Mouse (Mus musculus) midbrain, embryonic 12.5 days (tissue): ENCODE results near the gene Slc25a34. TPM values are rescaled to one million over a fixed set of nuclear protein-coding genes. Genes with fewer than 3 reads are reported as not detected.
A peak's percentile ranks its signal among the peaks of the same experiment; 100 is the strongest.

Experiments
- ATAC-seq: fragments of 200-750 bp; cut with Nextera tagmentation; 2 replicates; pipeline ENCODE4 v1.8.0; 2017; ENCODE audit warnings: low read depth, moderate TSS enrichment, moderate library complexity; ENCODE audit not compliant: low FRiP score
- H3K27ac ChIP-seq: fragments of 300-500 bp; sonication (generic); replicated peaks from 2 replicates; pipeline ENCODE4 v1.5.1; 2016; ENCODE audit warnings: mild to moderate bottlenecking
- H3K27me3 ChIP-seq: fragments of 300-500 bp; sonication (generic); 2 replicates; pipeline ENCODE4 v1.6.1; 2016; ENCODE audit warnings: mild to moderate bottlenecking
- H3K36me3 ChIP-seq: fragments of 300-500 bp; sonication (generic); 2 replicates; pipeline ENCODE4 v1.6.1; 2016
- H3K4me1 ChIP-seq: fragments of 300-500 bp; sonication (generic); 2 replicates; pipeline ENCODE4 v1.6.1; 2016
- H3K4me2 ChIP-seq: fragments of 300-500 bp; sonication (generic); replicated peaks from 2 replicates; pipeline ENCODE4 v1.6.1; 2016; ENCODE audit warnings: mild to moderate bottlenecking, moderate library complexity
- H3K4me3 ChIP-seq: fragments of 300-500 bp; sonication (generic); 2 replicates; pipeline ENCODE4 v1.5.1; 2016; ENCODE audit warnings: mild to moderate bottlenecking
- H3K9ac ChIP-seq: fragments of 300-500 bp; sonication (generic); replicated peaks from 2 replicates; pipeline ENCODE4 v1.6.1; 2016; ENCODE audit warnings: mild to moderate bottlenecking, moderate library complexity
- H3K9me3 ChIP-seq: fragments of 300-500 bp; sonication (generic); 2 replicates; pipeline ENCODE4 v1.6.1; 2016; ENCODE audit warnings: mild to moderate bottlenecking
- WGBS: fragments of 180-500 bp; shearing (Covaris S2); methylation state at CpG from one replicate; pipeline ENCODE4 v1.1.7; 2016; 5-methylcytosine and 5-hydroxymethylcytosine counted together
- polyA plus RNA-seq: library from polyadenylated mRNA; unstranded; fragments of >200 nt; fragmentation: Nextera tagmentation; extraction: Ambion mirVana; gene quantifications from 2 replicates; pipeline ENCODE4 v1.2.1, GENCODE M21; 2016

The Slc25a34 gene
- polyA plus RNA-seq, 1 experiment from 2014 or later = 0.06 TPM

DNA sequence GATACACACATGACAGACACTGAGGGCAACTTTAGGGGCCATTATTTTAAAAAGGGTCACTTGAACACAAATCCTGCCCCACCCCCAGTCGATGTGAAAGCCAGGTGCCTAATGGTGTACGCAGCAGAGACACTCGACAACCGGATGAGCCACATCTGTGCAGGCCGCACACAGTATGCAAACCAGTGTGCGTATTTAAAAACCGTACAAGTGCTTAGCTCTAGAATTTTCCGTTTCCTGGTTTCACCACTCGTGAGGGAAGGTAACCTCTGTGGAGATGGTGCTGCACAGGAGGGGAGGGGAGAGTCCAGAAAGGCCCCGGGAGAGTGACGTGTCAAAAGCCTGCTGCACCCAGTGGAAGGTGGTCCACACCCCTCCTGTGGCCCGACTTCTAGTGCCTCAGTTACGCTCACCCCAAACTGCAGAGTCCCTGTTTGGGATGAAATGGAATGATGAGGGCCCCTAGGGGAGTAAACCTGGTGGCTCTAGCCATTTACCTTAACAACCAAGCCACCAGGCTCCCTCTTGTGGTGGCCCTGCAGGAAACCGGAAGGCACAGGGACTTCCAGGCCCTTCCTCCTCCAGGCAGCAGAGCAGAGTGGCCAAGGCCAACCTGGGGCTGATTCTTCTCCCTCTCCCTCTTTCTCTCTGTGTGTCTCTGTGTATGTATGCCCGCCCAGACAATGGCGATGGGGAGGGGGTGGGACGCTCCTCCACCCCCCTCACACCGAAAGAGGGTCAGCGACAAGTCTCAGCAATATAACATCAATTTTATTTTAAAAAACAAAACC lies 1.6 kb upstream of the Slc25a34 start:
- WGBS = 79% methylated on average over 19 of the region's 19 CpGs

DNA sequence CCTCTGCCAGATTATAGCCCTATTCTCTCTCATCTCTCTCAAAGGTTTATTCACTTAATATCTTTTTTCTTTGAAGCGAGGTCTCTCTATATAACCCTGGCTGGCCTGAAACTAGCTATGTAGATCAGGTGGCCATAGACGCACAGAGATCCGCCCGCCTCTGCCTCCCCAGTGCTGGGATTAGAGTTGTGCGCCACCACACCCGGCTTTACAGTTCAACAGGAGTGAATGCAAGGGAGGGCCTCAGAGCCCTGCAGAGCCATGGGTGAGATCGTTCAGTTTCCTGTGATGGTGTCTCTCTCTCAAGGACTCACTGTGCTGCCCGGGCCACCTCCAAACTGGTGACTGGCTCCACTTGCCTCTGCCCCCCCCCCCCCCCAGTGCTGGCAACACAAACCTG lies 513 bp upstream of the Slc25a34 start:
- H3K27me3 ChIP-seq = 0 out of 2 replicates have a peak, but pooled peaks cover under 1% of the 10 kb centered on the region
- no peaks in the 10 kb centered on the region for H3K4me1 ChIP-seq
- no peak for ATAC-seq
- H3K9me3 ChIP-seq = no peaks in the 10 kb centered on the region
- no peak overlapping the region for H3K4me2 ChIP-seq
- 91% methylated on average over 8 of the region's 8 CpGs for WGBS
- H3K4me3 ChIP-seq = no peak overlapping the region
- no peak overlapping the region for H3K9ac ChIP-seq
- peaks cover 34% of the 10 kb centered on the region for H3K36me3 ChIP-seq
- H3K27ac ChIP-seq = no peak overlapping the region

More for the DNA sequence above, 1.6 kb upstream of the Slc25a34 start:
- peaks cover 44% of the 10 kb centered on the region for H3K36me3 ChIP-seq
- no peak overlapping the region for H3K9ac ChIP-seq
- no peaks in the 10 kb centered on the region for H3K27me3 ChIP-seq
- no peaks in the 10 kb centered on the region for H3K9me3 ChIP-seq
- H3K4me3 ChIP-seq = no peak overlapping the region
- H3K4me2 ChIP-seq = no peak overlapping the region
- no peak overlapping the region for H3K27ac ChIP-seq
- H3K4me1 ChIP-seq = no peaks in the 10 kb centered on the region
- no peak for ATAC-seq

DNA sequence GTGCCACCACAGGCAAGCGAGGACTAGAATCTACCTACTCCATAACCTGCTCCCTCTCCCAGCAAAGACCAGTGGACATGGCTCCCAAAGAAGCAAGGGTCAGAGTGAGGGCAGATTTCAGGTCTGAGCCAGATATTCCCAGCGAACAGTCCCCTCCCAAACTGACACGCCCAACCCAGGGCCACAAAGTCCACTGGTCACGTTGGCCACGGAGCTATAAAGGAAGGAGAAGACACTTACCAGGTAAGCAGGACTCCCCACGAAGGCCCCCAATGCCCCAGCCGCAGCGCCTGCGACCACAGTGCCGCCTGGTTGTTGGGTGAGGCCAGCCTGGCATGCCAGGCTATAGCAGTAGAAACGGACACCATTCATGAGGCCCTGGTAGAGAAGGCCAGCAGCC lies 584 bp downstream of the Slc25a34 start:
- ATAC-seq = no peak
- Histone ChIP-seq H3K9ac (no peak overlapping the region), H3K36me3 (peaks cover 23% of the 10 kb centered on the region), H3K4me1 (peaks cover 6% of the 10 kb centered on the region; the same call in 1 of the 2 replicates), H3K27me3 (peaks cover 6% of the 10 kb centered on the region), H3K9me3 (no peaks in the 10 kb centered on the region), H3K27ac (no peak overlapping the region), H3K4me2 (no peak overlapping the region), H3K4me3 (no peak overlapping the region)
- WGBS = 89% methylated on average over 11 of the region's 11 CpGs

DNA sequence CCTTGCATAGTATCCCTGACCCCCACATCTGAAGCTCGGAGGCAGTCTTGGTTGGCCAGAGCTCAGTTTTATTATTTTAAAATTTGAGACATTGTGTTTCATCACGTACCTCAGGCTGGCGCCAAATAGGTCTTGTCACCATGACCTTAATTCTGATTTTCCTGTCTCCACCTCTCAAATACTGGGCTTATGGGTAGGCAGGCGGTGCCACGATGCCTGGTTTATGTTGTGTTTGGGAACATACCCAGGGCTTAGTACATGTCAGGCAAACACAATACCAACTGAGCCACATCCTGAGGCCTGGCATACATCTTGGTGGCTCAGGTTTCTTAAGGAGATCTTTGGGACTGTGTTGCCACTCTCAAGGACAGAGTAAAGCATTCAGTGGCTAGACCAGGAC lies 1.0 kb downstream of the Slc25a34 start:
- Histone ChIP-seq H3K9ac (no peak overlapping the region), H3K9me3 (no peaks in the 10 kb centered on the region), H3K4me3 (no peak overlapping the region), H3K27me3 (peaks cover 10% of the 10 kb centered on the region), H3K36me3 (peaks cover 18% of the 10 kb centered on the region), H3K27ac (no peak overlapping the region), H3K4me2 (no peak overlapping the region), H3K4me1 (peaks cover 11% of the 10 kb centered on the region)
- ATAC-seq = no peak
- WGBS = 85% methylated on average over 5 of the region's 5 CpGs

DNA sequence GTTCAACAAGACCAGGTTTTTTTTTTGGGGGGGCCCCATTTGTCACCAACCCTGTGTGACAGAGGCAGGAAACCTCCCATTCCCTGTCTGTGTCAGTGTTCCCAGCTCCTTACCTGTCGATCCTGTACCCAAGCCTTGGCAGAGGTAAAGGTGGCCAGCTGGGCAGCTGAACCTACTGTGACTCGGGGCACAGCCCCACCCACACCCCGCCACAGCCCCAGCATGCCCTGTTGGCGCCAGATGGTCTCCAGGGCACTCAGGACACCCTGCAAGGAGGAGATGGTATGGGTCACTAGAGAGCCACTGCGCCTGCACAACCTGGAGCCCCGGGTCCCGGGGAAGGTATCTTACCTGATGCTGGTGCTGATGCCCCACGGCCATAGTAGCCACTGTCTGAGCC lies 1.5 kb downstream of the Slc25a34 start:
- H3K9me3 ChIP-seq = no peaks in the 10 kb centered on the region
- H3K27ac ChIP-seq = no peak overlapping the region
- no peak for ATAC-seq
- peaks cover 14% of the 10 kb centered on the region for H3K27me3 ChIP-seq
- 83% methylated on average over 8 of the region's 8 CpGs for WGBS
- H3K36me3 ChIP-seq = peaks cover 14% of the 10 kb centered on the region
- H3K9ac ChIP-seq = no peak overlapping the region
- H3K4me1 ChIP-seq = peaks cover 15% of the 10 kb centered on the region
- H3K4me3 ChIP-seq = no peak overlapping the region
- no peak overlapping the region for H3K4me2 ChIP-seq

DNA sequence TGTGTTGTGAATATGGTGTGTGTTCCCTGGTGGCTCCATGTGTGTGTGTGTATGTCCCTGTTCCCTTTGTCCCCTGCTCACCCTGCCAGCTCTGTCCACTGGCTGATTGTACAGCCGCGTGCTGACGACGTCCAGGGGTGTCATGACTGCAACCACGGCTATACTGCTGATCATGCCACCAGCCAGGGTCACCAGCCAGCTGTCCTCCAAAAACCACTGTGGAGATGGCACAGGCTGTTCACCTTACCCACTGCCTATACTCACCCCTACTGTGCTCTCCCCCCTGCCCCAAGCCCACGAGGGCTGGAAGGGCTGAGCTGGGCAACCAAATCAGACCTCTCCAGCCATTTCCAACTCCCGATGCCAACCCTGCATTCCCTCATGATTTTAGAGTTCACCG lies 2.3 kb downstream of the Slc25a34 start:
- H3K4me1 ChIP-seq = peaks cover 15% of the 10 kb centered on the region
- H3K9me3 ChIP-seq = no peaks in the 10 kb centered on the region
- H3K4me3 ChIP-seq = no peak overlapping the region
- no peak overlapping the region for H3K27ac ChIP-seq
- H3K36me3 ChIP-seq = peaks cover 10% of the 10 kb centered on the region
- ATAC-seq = no peak
- 83% methylated on average over 8 of the region's 8 CpGs for WGBS
- no peak overlapping the region for H3K9ac ChIP-seq
- H3K4me2 ChIP-seq = no peak overlapping the region
- H3K27me3 ChIP-seq = peaks cover 17% of the 10 kb centered on the region

DNA sequence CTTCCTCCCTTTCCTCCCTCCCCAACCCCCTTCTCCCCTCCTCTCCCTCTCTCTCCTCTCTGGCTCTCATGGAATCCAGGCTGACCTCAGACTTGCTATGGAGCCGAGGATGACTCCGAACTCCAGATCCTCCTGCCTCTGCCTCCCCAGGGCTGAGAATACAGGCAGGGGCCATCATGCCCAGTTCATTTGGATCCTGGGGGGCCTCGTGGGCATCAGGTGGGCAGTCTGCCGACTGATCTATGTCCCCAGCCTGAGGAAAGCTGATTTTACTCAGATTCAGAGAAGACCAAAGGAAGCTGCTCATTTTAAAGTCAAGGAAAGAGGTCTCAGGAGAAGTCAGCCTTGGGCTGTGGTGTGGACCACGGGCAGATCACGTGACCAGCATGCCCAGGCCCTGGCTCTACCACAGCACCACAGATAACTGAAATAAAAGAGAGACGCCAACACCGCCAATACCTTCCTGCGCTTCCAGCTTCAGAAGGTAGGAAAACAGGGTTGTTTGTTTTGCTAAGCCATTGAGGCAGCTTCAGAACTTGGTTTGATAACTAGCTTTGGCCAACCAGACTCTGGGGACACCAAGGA lies 4.2 kb downstream of the Slc25a34 start:
- Histone ChIP-seq H3K4me2 (no peak overlapping the region), H3K4me1 (peaks cover 15% of the 10 kb centered on the region), H3K27me3 (peaks cover 24% of the 10 kb centered on the region), H3K27ac (no peak overlapping the region), H3K9me3 (no peaks in the 10 kb centered on the region), H3K4me3 (no peak overlapping the region), H3K9ac (no peak overlapping the region), H3K36me3 (no peaks in the 10 kb centered on the region)
- no peak for ATAC-seq
- WGBS = 84% methylated on average over 9 of the region's 9 CpGs

DNA sequence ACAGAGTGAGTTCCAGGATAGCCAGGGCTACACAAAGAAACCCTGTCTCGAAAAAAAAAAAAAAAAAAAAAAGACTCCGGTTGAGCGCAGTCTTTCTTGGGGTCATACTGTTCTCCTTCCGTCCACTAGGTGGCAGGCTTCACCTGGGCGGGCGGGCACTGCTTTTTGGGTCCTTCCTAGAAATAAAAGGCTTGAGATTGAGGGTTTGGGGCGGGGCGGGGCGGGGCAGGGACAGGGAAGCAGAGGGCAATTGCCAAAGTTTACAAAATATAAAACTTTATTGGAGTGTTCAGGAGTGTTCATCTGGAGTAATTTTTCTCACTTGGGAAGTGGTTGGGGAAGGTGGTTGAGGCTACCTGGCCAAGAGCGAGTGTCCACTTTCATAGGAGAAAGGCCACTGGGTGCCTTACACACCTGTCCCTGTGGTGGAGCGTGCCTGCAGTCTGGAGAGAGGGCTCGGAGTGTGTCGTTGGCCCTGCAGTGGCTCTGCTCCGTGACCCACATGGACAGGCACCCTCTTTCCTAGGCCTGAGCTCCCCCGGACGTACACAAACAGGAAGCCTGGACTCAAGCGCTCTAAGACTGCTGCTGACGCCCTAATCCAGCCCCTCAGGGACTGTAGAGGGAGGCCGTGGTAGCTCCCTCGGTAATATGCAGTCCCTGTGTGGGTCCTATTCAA lies 4.9 kb downstream of the Slc25a34 start, which contains the start of gene Tmem82:
Tmem82 (minus strand) TSS at position 69 of the 679 bp plus-strand sequence.
- Histone ChIP-seq H3K9ac (0 out of 2 replicates have a peak within 1 kb of the TSS, but pooled peaks have one; percentile 24), H3K4me2 (peak within 1 kb of the TSS; percentile 44), H3K9me3 (no peaks in the 10 kb centered on the region), H3K4me1 (peaks cover 15% of the 10 kb centered on the region), H3K27me3 (peaks cover 24% of the 10 kb centered on the region), H3K27ac (no peak within 1 kb of the TSS), H3K4me3 (peak within 1 kb of the TSS; percentile 17; the same call in 1 of the 2 replicates), H3K36me3 (no peaks in the 10 kb centered on the region)
- no peak for ATAC-seq
- WGBS = 27% methylated on average over 20 of the region's 20 CpGs

DNA sequence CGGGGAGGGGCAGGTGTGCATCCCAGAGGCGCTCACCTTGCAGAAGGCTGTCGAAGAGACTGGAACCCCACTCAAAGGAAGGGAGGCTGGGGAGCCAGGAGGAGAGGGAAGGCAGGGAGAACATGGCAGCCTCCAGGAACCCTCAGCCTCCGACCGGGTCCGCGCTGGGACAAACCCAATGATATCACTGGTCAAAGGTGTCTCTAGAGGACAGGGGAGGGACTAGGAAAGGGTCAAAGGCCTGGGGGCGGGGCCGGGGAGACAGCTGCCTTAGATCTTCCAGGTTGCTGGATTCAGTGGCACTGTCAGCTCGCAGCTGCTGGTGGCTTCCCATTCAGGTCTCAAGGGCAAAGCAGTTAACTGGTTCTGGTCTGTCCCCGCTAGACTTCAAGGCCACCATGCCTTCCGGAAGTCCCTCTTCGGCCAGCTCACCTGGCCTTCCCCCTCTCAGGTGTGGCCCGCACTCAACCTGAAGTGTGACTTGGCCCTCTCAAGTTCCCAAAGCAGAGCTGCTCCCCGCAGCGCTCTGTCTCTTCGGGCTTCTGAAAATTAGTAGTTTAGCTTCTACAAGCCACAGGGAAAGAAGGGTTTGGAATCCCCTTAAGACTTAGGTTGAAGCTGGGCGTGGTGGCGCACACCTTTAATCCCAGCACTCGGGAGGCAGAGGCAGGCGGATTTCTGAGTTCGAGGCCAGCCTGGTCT lies 5.6 kb downstream of the Slc25a34 start:
- ATAC-seq = no peak
- H3K9ac ChIP-seq = 0 out of 2 replicates have a peak overlapping the region, but pooled peaks have one; percentile 24
- H3K4me1 ChIP-seq = peaks cover 15% of the 10 kb centered on the region
- H3K9me3 ChIP-seq = no peaks in the 10 kb centered on the region
- peak overlapping the region; percentile 44 for H3K4me2 ChIP-seq
- peak overlapping the region; percentile 17; the same call in 1 of the 2 replicates for H3K4me3 ChIP-seq
- no peaks in the 10 kb centered on the region for H3K36me3 ChIP-seq
- no peak overlapping the region for H3K27ac ChIP-seq
- WGBS = 12% methylated on average over 22 of the region's 22 CpGs
- H3K27me3 ChIP-seq = peaks cover 24% of the 10 kb centered on the region

DNA sequence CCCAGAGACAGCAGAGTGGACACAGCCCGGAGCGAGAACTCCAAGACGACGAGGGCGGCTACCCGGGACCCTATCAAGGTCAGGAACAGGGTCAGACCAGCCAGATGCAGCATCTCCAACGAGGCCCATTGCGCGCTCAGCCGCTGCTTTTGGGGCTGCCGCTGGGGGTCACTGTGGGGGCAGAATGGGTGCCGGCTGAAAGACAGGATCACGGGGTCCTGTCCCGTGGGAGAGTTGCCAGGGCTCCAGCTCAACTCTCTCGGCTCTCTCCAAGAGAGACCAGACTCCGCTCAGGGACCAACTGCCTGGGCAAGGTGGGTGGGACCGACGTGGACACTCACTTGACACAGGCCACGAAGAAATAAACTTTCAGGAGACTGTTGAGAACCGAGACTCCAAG lies 6.3 kb downstream of the Slc25a34 start:
- Histone ChIP-seq H3K9ac (0 out of 2 replicates have a peak overlapping the region, but pooled peaks have one; percentile 24), H3K27me3 (peaks cover 24% of the 10 kb centered on the region), H3K4me2 (peak overlapping the region; percentile 44), H3K9me3 (no peaks in the 10 kb centered on the region), H3K4me1 (peaks cover 15% of the 10 kb centered on the region), H3K4me3 (peak overlapping the region; percentile 17; the same call in 1 of the 2 replicates), H3K36me3 (no peaks in the 10 kb centered on the region), H3K27ac (no peak overlapping the region)
- peak; percentile 51; the same call in 1 of the 2 replicates for ATAC-seq
- 3% methylated on average over 20 of the region's 20 CpGs for WGBS

DNA sequence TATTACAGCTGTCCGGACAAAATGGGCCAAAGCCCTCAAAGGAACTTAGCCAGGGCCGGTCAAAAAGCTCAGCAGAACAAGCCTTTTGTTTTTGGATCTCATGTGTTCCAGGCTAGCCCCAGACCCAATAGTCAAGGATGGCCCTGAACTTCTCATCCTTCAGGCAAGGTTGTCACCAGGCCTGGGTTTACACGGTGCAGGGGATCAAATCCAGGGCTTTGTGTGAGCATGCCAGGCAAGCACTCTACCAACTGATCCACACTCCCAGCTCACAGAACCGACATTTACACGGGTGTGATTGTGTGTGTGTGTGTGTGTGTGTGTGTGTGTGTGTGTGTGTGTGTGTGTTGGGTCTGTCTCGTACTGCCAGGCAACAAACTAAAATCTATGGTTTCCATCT lies 6.8 kb downstream of the Slc25a34 start:
- 78% methylated on average over 6 of the region's 6 CpGs for WGBS

More for the DNA sequence above, 6.8 kb downstream of the Slc25a34 start:
- ATAC-seq = no peak
- no peaks in the 10 kb centered on the region for H3K36me3 ChIP-seq
- no peak overlapping the region for H3K27ac ChIP-seq
- no peak overlapping the region for H3K4me3 ChIP-seq
- H3K4me2 ChIP-seq = no peak overlapping the region
- H3K9ac ChIP-seq = no peak overlapping the region
- H3K4me1 ChIP-seq = peaks cover 15% of the 10 kb centered on the region
- H3K9me3 ChIP-seq = no peaks in the 10 kb centered on the region
- H3K27me3 ChIP-seq = peaks cover 24% of the 10 kb centered on the region
